Mouse (Mus musculus) stomach, embryonic 15.5 days (tissue): Measurements from ENCODE around the gene Gnai1. TPM values are rescaled to one million over a fixed set of nuclear protein-coding genes. Genes with fewer than 3 reads are reported as not detected.

Source experiments
- ATAC-seq: fragments of 200-750 bp; cut with Nextera tagmentation; 2 replicates; pipeline ENCODE4 v1.8.0; 2017; ENCODE audit warnings: low read depth, moderate number of reproducible peaks, moderate TSS enrichment; ENCODE audit not compliant: insufficient read depth, low FRiP score
- H3K27ac ChIP-seq: fragments of 300-500 bp; sonication (generic); 2 replicates; pipeline ENCODE4 v1.5.1; 2015; ENCODE audit warnings: mild to moderate bottlenecking, inconsistent platforms
- H3K27me3 ChIP-seq: fragments of 300-500 bp; sonication (generic); replicated peaks from 2 replicates; pipeline ENCODE4 v1.6.1; 2015; ENCODE audit warnings: inconsistent platforms
- H3K36me3 ChIP-seq: fragments of 300-500 bp; sonication (generic); 2 replicates; pipeline ENCODE4 v1.6.1; 2015; ENCODE audit warnings: inconsistent platforms
- H3K4me1 ChIP-seq: fragments of 300-500 bp; sonication (generic); 2 replicates; pipeline ENCODE4 v1.6.1; 2015; ENCODE audit warnings: inconsistent platforms
- H3K4me2 ChIP-seq: fragments of 300-500 bp; sonication (generic); 2 replicates; pipeline ENCODE4 v1.6.1; 2015; ENCODE audit warnings: mild to moderate bottlenecking, inconsistent platforms
- H3K4me3 ChIP-seq: fragments of 300-500 bp; sonication (generic); replicated peaks from 2 replicates; pipeline ENCODE4 v1.5.1; 2015; ENCODE audit warnings: inconsistent platforms
- H3K9ac ChIP-seq: fragments of 300-500 bp; sonication (generic); 2 replicates; pipeline ENCODE4 v1.6.1; 2015; ENCODE audit warnings: inconsistent platforms
- H3K9me3 ChIP-seq: fragments of 300-500 bp; sonication (generic); 2 replicates; pipeline ENCODE4 v1.6.1; 2016; ENCODE audit warnings: inconsistent platforms
- WGBS: fragments of 180-500 bp; shearing (Covaris S2); methylation state at CpG from one replicate; pipeline ENCODE4 v1.1.7; 2015; 5-methylcytosine and 5-hydroxymethylcytosine counted together
- polyA plus RNA-seq: library from polyadenylated mRNA; unstranded; fragments of >200 nt; fragmentation: Nextera tagmentation; extraction: Ambion mirVana; gene quantifications from 2 replicates; pipeline ENCODE4 v1.2.1, GENCODE M21; 2015

The Gnai1 gene
- polyA plus RNA-seq, 1 experiment from 2014 or later: 27.9 TPM

DNA sequence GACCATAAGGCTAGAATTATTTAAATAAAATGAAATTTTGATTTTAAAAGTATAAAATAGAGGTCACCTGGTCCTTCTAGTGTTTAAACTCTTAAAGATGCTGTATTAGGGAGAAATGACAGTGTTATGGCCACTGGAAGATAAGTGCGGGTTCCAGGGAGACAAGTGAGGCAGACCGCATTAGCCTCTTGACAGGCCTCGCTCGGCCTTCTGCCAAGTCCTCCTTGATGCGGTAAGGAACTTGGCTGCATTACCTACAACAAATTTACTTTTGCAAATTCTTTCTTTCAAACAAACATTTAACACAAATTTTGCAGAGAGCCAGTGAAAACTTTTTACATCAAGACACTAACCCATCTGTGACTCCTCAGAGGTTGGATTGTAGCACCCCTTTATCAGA is 27.9 kb downstream of the Gnai1 start:
- Histone ChIP-seq H3K9me3 (no peaks in the 10 kb centered on the region), H3K36me3 (no peaks in the 10 kb centered on the region), H3K27ac (no peak overlapping the region), H3K4me1 (no peaks in the 10 kb centered on the region), H3K4me2 (no peak overlapping the region), H3K9ac (no peak overlapping the region), H3K4me3 (no peak overlapping the region), H3K27me3 (no peaks in the 10 kb centered on the region)
- ATAC-seq: no peak
- 52% methylated on average over 5 of the region's 5 CpGs for WGBS

DNA sequence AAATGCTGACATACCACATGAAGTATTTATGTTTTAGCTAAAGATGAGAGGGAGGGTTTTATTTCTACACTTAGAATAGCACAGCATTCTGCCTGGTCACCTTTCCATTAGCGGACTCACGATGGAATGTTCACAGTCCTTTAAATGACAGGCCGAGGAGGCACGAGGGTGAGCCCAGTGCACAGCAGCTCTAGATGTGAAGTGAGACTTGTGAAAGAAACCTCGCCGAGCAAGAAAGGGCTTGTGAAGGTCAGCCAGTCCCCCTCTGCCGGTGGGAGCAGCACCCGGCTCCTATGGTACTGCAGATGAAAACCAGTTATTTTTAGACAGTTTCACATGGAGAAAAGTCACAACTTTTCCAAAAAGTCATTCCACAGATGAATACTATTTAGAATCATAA is 29.4 kb downstream of the Gnai1 start:
- no peak for ATAC-seq
- H3K27me3 ChIP-seq: no peaks in the 10 kb centered on the region
- H3K4me2 ChIP-seq: no peak overlapping the region
- H3K9ac ChIP-seq: no peak overlapping the region
- no peak overlapping the region for H3K27ac ChIP-seq
- 28% methylated on average over 8 of the region's 8 CpGs for WGBS
- no peaks in the 10 kb centered on the region for H3K4me1 ChIP-seq
- no peaks in the 10 kb centered on the region for H3K36me3 ChIP-seq
- H3K9me3 ChIP-seq: no peaks in the 10 kb centered on the region
- no peak overlapping the region for H3K4me3 ChIP-seq

DNA sequence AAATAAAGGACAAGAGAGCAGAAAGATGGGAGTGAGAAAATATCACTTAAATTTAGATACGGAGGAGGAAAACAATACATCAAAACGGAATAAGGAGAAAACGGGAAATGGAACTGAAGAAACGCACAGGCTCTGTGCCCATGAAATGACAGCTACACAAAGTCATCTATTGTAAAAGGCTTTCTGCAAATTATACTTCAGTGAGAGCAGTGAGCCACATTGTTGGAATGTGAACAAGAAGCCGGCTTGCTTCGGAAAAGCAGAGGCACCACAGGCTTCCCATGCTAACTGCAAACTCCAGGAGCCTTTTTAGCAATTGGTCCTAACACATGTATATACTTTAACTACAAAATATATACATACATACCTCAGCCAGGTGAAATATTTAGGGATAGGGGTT is 34.0 kb downstream of the Gnai1 start:
- WGBS: 62% methylated on average over 6 of the region's 6 CpGs
- no peak overlapping the region for H3K4me3 ChIP-seq
- no peaks in the 10 kb centered on the region for H3K27me3 ChIP-seq
- no peak overlapping the region for H3K27ac ChIP-seq
- no peaks in the 10 kb centered on the region for H3K4me1 ChIP-seq
- ATAC-seq: no peak
- H3K9me3 ChIP-seq: no peaks in the 10 kb centered on the region
- no peak overlapping the region for H3K9ac ChIP-seq
- no peak overlapping the region for H3K4me2 ChIP-seq
- no peaks in the 10 kb centered on the region for H3K36me3 ChIP-seq

DNA sequence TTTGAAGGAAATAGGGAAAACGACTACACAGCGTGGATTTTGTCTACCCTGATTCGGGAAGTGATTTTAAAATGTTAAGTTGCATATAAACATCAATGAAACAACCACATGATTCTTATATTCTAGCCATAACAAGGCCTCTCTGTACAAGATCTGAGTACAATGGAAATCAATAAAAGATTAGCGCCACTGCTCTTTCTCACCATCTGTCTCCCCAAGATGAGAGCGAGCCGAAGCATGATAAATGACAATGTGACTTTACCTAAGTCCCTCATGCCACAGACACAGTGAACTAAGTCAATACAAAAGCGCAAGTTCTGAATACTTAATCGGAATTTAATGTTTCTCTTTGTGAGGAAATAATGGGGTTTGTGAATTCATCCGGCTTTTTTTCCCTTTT is 36.6 kb downstream of the Gnai1 start:
- peak; percentile 27; the same call in 1 of the 2 replicates for ATAC-seq
- Histone ChIP-seq H3K27ac (no peak overlapping the region), H3K9me3 (no peaks in the 10 kb centered on the region), H3K36me3 (no peaks in the 10 kb centered on the region), H3K27me3 (no peaks in the 10 kb centered on the region), H3K9ac (no peak overlapping the region), H3K4me1 (no peaks in the 10 kb centered on the region), H3K4me2 (no peak overlapping the region), H3K4me3 (no peak overlapping the region)
- WGBS: 75% methylated on average over 9 of the region's 9 CpGs

DNA sequence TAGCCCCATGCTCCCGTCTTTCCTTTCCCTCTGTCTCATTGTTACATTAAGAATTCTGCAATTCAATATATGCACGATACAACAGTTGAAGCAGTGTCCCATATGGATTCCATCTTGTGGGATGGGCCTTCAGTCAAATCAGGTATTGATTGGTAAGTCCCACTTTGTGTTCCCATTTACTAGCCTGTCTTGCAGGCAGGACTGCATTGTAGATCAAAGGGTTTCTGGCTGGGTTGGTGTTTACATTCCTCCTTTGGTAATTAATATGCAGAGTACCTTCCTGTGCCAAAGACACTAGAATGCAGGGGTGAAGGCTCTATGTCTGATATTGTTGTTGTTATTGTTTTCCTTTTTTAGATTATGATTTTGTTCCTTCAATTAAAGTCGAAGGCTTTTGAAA is 38.5 kb downstream of the Gnai1 start:
- no peaks in the 10 kb centered on the region for H3K27me3 ChIP-seq
- no peak overlapping the region for H3K27ac ChIP-seq
- WGBS: 78% methylated on average over 3 of the region's 3 CpGs
- H3K9me3 ChIP-seq: no peaks in the 10 kb centered on the region
- no peak overlapping the region for H3K4me2 ChIP-seq
- no peak overlapping the region for H3K4me3 ChIP-seq
- no peak overlapping the region for H3K9ac ChIP-seq
- H3K36me3 ChIP-seq: no peaks in the 10 kb centered on the region
- H3K4me1 ChIP-seq: no peaks in the 10 kb centered on the region
- ATAC-seq: no peak

DNA sequence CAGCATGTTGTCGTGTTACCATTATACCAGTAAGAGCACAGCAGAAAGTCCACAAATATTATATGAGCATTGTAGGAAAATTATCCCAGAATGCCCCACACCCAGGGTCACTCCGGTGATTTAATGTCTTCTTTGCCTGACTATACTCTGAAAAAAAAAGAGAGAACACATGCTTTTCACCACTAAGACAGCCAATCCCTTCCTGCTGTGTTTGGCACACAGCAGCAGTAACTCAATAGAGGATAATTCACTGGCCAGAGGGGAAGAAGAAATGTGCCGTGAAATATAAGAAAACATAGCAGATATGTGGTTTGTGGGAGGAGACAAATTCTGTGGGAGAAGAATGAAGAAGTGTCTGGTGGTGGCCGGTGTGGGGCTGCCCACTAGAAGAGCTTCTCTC is 41.3 kb downstream of the Gnai1 start:
- H3K4me3 ChIP-seq: no peak overlapping the region
- H3K9me3 ChIP-seq: no peaks in the 10 kb centered on the region
- WGBS: 78% methylated on average over 4 of the region's 4 CpGs
- ATAC-seq: no peak
- H3K27ac ChIP-seq: no peak overlapping the region
- H3K36me3 ChIP-seq: no peaks in the 10 kb centered on the region
- no peak overlapping the region for H3K4me2 ChIP-seq
- no peaks in the 10 kb centered on the region for H3K4me1 ChIP-seq
- no peaks in the 10 kb centered on the region for H3K27me3 ChIP-seq
- no peak overlapping the region for H3K9ac ChIP-seq

DNA sequence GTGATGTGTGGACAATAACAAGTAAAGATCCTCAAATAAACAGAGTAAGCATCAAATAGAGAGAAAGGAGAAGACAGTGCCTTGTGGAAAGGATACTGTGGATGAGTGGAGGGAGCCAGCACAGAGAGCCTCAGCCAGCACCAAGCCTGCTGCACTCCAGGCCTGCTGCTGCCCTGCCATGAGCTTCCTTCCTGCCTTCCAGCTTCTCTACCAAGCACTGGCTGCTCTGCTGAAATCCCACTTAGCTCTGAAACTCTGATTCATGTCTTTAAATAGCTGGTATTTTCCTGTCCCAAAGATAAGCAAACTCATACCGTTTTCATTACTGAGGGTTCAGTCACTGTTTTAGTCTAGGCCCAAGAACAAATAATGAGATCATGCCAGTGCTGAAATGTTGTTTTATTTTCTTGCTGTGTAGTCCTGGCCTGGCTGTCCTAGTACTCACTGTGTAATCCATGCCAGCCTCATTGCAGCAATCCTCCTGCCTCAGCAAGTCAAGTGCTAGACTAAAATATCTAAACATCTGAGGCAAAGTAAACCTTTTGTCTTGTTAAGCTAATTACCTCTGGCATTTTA is 52.8 kb downstream of the Gnai1 start:
- no peak overlapping the region for H3K9ac ChIP-seq
- no peaks in the 10 kb centered on the region for H3K36me3 ChIP-seq
- H3K4me1 ChIP-seq: no peaks in the 10 kb centered on the region
- no peaks in the 10 kb centered on the region for H3K27me3 ChIP-seq
- no peak overlapping the region for H3K27ac ChIP-seq
- no peaks in the 10 kb centered on the region for H3K9me3 ChIP-seq
- no peak overlapping the region for H3K4me2 ChIP-seq
- ATAC-seq: no peak
- H3K4me3 ChIP-seq: no peak overlapping the region
- WGBS: 14% methylated on average over 1 of the region's 1 CpGs

DNA sequence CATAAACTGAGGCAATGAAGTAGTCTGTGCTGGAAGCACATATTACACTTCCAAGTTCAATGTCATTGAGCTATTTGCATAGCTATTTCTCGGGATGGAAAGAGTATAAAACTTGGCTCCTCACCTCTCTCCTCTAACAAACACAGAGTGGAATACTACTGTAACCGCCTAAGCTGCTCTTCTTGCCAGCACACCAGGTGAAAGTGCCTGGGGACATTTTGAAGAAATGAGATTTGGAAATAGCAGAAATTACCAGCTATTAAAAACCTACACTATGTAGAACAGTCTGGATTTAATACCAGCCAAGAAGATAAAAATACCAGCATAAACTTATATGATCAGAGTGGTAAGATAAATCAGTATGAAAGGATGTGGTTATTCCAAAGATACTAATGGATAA is 63.6 kb downstream of the Gnai1 start:
- Histone ChIP-seq H3K4me2 (no peak overlapping the region), H3K9me3 (no peaks in the 10 kb centered on the region), H3K27ac (no peak overlapping the region), H3K4me3 (no peak overlapping the region), H3K36me3 (no peaks in the 10 kb centered on the region), H3K27me3 (no peaks in the 10 kb centered on the region), H3K9ac (no peak overlapping the region), H3K4me1 (no peaks in the 10 kb centered on the region)
- ATAC-seq: no peak
- 81% methylated on average over 2 of the region's 2 CpGs for WGBS

DNA sequence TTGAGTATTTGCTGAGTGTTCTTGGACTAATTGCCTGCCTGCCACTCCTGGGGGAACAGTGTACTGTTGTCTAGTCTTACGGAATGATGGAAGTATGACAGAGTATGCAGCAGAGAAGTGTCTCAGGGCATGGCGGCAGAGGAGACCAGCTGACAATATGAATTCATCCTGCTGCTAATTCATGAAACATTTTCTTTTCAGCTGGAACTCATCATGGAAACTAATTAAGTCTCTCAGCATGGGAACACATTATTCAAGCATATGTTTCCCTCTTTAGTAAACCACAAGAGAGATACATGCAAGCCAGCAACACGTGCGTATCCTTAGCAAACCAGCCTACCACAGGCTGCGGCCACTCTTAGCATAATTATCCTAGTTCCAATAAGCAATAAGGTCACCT is 67.4 kb downstream of the Gnai1 start:
- no peak for ATAC-seq
- Histone ChIP-seq H3K4me2 (no peak overlapping the region), H3K9me3 (no peaks in the 10 kb centered on the region), H3K9ac (no peak overlapping the region), H3K27me3 (no peaks in the 10 kb centered on the region), H3K27ac (no peak overlapping the region), H3K36me3 (no peaks in the 10 kb centered on the region), H3K4me3 (no peak overlapping the region), H3K4me1 (no peaks in the 10 kb centered on the region)
- WGBS: 82% methylated on average over 5 of the region's 5 CpGs

DNA sequence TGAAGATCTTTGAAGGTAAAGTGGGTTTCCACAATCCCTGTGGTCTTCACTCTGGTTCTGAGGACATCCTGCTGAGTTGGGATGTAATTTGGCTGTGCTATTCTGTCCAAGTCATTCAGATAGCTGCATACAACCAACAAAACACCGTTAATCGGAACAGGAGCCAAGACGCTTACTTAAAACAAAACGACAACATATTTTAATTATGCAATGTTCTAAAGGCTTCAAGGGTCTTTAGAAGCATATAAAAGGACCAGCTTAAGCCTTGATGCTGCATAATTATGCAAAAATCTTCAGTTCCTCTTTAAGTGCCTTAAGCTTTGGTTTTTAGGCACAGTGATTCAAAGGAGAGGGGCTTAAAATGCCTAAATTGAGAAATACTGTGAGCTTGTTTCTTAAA is 70.6 kb downstream of the Gnai1 start:
- Histone ChIP-seq H3K27ac (no peak overlapping the region), H3K9ac (no peak overlapping the region), H3K4me1 (no peaks in the 10 kb centered on the region), H3K27me3 (no peaks in the 10 kb centered on the region), H3K4me3 (no peak overlapping the region), H3K9me3 (no peaks in the 10 kb centered on the region), H3K36me3 (peaks cover 8% of the 10 kb centered on the region), H3K4me2 (no peak overlapping the region)
- ATAC-seq: no peak
- WGBS: 83% methylated on average over 4 of the region's 4 CpGs

DNA sequence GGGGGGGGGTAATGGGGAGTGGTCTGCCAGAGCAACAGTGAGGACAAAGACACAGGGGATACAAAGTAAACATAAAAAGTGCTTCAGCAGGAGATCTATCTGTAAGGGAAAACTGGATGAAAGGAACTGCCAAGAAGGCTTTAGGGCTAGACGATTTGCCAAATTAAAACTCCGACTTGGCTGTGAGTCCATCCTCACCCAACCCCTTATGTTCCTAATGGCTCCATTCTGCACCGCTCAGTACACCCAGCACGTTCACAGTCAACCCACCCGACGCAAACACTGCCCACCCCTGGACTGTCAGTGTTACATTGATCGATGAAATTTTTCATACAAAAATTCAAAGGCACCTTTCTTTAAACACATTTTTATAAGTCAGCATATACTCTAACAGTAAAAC is 71.5 kb downstream of the Gnai1 start:
- H3K9ac ChIP-seq: no peak overlapping the region
- peaks cover 8% of the 10 kb centered on the region for H3K36me3 ChIP-seq
- no peaks in the 10 kb centered on the region for H3K9me3 ChIP-seq
- H3K4me3 ChIP-seq: no peak overlapping the region
- 90% methylated on average over 7 of the region's 7 CpGs for WGBS
- H3K27ac ChIP-seq: no peak overlapping the region
- ATAC-seq: no peak
- H3K4me1 ChIP-seq: no peaks in the 10 kb centered on the region
- no peaks in the 10 kb centered on the region for H3K27me3 ChIP-seq
- no peak overlapping the region for H3K4me2 ChIP-seq

DNA sequence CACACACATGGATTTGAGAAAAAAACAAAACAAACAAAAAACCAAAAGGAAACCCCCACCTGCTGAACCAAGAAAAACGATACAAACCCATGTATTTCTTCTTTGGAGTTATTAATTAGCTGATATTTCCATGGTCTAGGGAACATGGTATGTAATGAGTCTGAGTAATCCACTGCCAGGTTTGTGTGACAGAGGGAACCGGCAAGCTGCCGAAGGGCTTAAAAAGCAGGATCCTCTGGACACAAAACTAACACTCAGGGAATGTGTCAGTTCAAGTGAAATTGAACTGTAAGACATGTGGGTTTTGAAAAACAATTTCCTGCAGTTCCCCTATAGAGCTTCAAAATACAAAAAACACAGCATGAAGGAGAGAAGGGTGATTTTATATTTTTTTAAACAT is 72.1 kb downstream of the Gnai1 start:
- WGBS: 83% methylated on average over 3 of the region's 3 CpGs
- H3K9me3 ChIP-seq: no peaks in the 10 kb centered on the region

DNA sequence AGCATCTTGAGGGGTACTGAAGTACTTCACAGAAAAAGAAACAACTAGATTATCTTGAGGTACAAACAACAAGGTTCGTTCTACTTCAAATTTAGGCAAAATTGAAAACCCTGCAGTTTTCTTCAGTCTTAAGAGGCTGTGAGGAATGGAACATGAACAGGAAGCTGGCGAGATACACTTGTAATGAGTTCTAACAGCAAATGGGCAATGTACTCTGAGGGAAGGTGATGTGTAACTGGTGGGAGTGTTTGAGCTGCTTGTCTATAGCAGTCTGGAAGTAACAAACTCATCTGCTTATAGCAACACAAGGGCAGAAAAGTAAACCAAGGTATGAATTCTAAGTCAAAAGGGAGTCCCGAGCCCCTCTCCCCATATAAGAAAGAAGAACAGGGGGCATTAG is 78.1 kb downstream of the Gnai1 start:
- 84% methylated on average over 3 of the region's 3 CpGs for WGBS

More for the DNA sequence above, 72.1 kb downstream of the Gnai1 start:
- no peaks in the 10 kb centered on the region for H3K27me3 ChIP-seq
- H3K27ac ChIP-seq: no peak overlapping the region
- H3K4me1 ChIP-seq: no peaks in the 10 kb centered on the region
- H3K9ac ChIP-seq: no peak overlapping the region
- peaks cover 8% of the 10 kb centered on the region for H3K36me3 ChIP-seq
- ATAC-seq: no peak
- H3K4me3 ChIP-seq: no peak overlapping the region
- H3K4me2 ChIP-seq: no peak overlapping the region

More for the DNA sequence above, 78.1 kb downstream of the Gnai1 start:
- Histone ChIP-seq H3K4me1 (no peaks in the 10 kb centered on the region), H3K27me3 (no peaks in the 10 kb centered on the region), H3K4me3 (no peak overlapping the region), H3K36me3 (peaks cover 5% of the 10 kb centered on the region), H3K9ac (no peak overlapping the region), H3K27ac (no peak overlapping the region), H3K9me3 (no peaks in the 10 kb centered on the region), H3K4me2 (no peak overlapping the region)
- ATAC-seq: no peak
